Mouse (Mus musculus) C2C12 (cell line): ENCODE results near the gene Glp1r.

Experiments used
- CTCF ChIP-seq: IDR thresholded peaks from one replicate; pipeline ENCODE4 v1.5.1; 2011; ENCODE audit not compliant: control insufficient read depth, insufficient read depth, insufficient read length
- MYOG ChIP-seq: IDR thresholded peaks from one replicate; pipeline ENCODE4 v1.6.1; 2011; ENCODE audit not compliant: control insufficient read depth, insufficient read length; ENCODE audit errors: extremely low read depth
- USF1 ChIP-seq: IDR thresholded peaks from one replicate; pipeline ENCODE4 v1.6.1; 2011; ENCODE audit warnings: low read depth, mild to moderate bottlenecking, control low read depth, moderate library complexity

GRCm38 (mm10) chr17:30852345-30852744, 49.3 kb upstream of the Glp1r start:
- TF ChIP-seq CTCF, result no peak
- TF ChIP-seq MYOG, result no peak
- no peak for TF ChIP-seq USF1
